Mouse (Mus musculus): ENCODE measurements around the gene Tgfb2. TPM values are rescaled to one million over a fixed set of nuclear protein-coding genes. Genes with fewer than 3 reads are reported as not detected.

The Tgfb2 gene
- polyA plus RNA-seq, 1 experiment = 5.6 TPM

DNA sequence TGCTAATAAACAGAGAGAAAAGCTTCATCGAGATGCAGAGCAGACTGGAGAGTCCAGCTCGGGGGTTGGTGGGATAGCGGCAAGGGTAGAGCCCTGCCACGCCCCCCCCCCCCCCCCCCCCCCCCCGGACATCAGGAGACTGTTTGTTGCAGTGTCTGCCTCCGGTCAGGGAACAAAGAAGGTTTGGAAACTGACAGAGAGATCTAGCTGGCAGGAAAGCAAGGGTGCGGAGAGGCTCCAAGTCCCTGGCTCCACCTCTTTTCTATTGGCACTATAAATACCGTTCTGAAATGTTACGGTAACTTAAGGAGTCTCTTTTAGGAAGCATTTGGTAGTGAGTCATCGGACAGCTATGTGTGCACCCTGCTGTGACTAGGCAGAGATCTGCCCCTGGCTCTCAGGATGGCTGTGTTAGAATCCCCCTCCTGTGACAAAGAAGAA, 96.0 kb downstream of the Tgfb2 start:
- TF ChIP-seq POLR2A (IDR thresholded peaks at IDR 0.05; ENCODE audit: borderline replicate concordance, extremely low read depth, low read depth, low read length) = no peak
- no peak for TF ChIP-seq CTCF (IDR thresholded peaks at IDR 0.05; ENCODE audit: insufficient read depth, low read length)
- DNase-seq = peak; percentile 20
- Histone ChIP-seq H3K4me3 (replicated peaks; ENCODE audit: extremely low read depth, low read depth, low read length) (no peak overlapping the region), H3K4me1 (ENCODE audit: control insufficient read depth, insufficient read depth, low read length) (peaks cover 4% of the 10 kb centered on the region)
- WGBS = 6% methylated on average over 10 of the region's 10 CpGs

GRCm38 (mm10) chr1:186608116-186608515, 97.7 kb downstream of the Tgfb2 start:
- TF ChIP-seq CTCF (IDR thresholded peaks at IDR 0.05; ENCODE audit: insufficient read depth, low read length) (no peak), POLR2A (IDR thresholded peaks at IDR 0.05; ENCODE audit: borderline replicate concordance, extremely low read depth, low read depth, low read length) (no peak)

GRCm38 (mm10) chr1:186605635-186606034, 100.2 kb downstream of the Tgfb2 start:
- TF ChIP-seq POLR2A (IDR thresholded peaks at IDR 0.05; ENCODE audit: borderline replicate concordance, extremely low read depth, low read depth, low read length) (no peak), CTCF (IDR thresholded peaks at IDR 0.05; ENCODE audit: insufficient read depth, low read length) (no peak)
- Histone ChIP-seq H3K4me3 (replicated peaks; ENCODE audit: extremely low read depth, low read depth, low read length) (no peak overlapping the region), H3K4me1 (ENCODE audit: control insufficient read depth, insufficient read depth, low read length) (peaks cover 4% of the 10 kb centered on the region)
- 66% methylated on average over 2 of the region's 2 CpGs for WGBS
- DNase-seq = no peak

More at GRCm38 (mm10) chr1:186608116-186608515, 97.7 kb downstream of the Tgfb2 start:
- Histone ChIP-seq H3K4me1 (ENCODE audit: control insufficient read depth, insufficient read depth, low read length) (peaks cover 4% of the 10 kb centered on the region), H3K4me3 (replicated peaks; ENCODE audit: extremely low read depth, low read depth, low read length) (no peak overlapping the region)
- WGBS = 96% methylated on average over 3 of the region's 3 CpGs
- no peak for DNase-seq

GRCm38 (mm10) chr1:186604124-186604523, 101.7 kb downstream of the Tgfb2 start:
- TF ChIP-seq CTCF (IDR thresholded peaks at IDR 0.05; ENCODE audit: insufficient read depth, low read length) (no peak), POLR2A (IDR thresholded peaks at IDR 0.05; ENCODE audit: borderline replicate concordance, extremely low read depth, low read depth, low read length) (no peak)
- H3K4me1 ChIP-seq (ENCODE audit: control insufficient read depth, insufficient read depth, low read length) = no peaks in the 10 kb centered on the region
- DNase-seq = no peak
- 86% methylated on average over 5 of the region's 5 CpGs for WGBS
- no peak overlapping the region for H3K4me3 ChIP-seq (replicated peaks; ENCODE audit: extremely low read depth, low read depth, low read length)

DNA sequence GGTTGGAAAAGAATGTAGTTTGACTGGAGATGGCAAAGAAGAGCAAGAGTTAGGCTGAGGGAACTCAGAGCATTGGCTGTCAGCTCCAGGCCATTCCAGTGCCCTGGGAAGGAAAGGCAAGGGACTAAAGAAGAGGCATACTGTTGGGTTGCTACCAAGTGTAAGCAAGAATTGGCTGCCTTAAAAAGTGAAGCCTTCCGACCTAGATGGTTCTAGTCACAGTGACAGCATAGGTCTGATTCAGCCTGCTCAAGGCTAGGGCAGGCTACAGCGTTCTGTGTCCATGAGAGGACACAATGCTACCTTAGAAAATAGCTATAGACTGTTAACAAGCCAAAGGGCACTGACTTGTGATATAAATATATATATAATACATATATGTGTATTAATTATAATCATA, 117.6 kb downstream of the Tgfb2 start:
- Histone ChIP-seq H3K4me1 (ENCODE audit: control insufficient read depth, insufficient read depth, low read length) (no peaks in the 10 kb centered on the region), H3K4me3 (replicated peaks; ENCODE audit: extremely low read depth, low read depth, low read length) (no peak overlapping the region)
- WGBS = 82% methylated on average over 2 of the region's 2 CpGs
- DNase-seq = no peak
- no peak for TF ChIP-seq POLR2A (IDR thresholded peaks at IDR 0.05; ENCODE audit: borderline replicate concordance, extremely low read depth, low read depth, low read length)
- no peak for TF ChIP-seq CTCF (IDR thresholded peaks at IDR 0.05; ENCODE audit: insufficient read depth, low read length)

DNA sequence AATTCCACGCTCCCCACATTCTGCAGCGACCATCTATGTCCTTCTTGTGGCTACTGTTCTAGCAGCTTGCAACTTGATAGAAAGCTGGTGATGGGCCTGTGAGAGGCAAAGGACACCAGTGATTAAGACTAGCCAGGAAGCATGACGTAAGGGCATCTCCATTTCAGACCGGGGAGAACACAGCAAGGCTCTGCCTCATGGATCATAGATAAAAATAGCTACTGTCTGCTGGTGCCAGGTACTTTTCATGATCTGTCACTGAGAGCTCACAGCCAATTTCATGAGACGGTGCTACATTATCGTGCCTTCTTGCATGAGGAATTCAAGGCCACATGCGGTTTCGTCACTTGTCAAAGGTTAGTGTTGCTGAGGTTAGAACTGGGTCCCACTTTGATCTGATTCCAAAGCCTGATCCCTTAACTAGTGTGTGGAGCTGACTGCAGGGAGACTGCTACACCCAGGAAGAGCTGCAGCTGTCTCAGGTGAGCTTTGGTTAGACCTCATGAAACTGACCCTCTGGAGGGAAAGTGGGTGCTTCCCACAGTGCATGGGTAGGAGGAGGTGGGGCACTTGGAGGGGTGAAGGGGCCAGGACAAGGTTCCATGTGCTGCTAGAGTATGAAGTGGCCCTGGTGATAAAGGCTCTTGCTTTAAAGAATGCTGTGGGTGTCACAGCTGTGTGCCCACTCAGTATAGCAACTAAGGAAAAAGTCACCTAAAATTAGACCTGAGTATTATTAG, 118.6 kb downstream of the Tgfb2 start:
- 59% methylated on average over 8 of the region's 8 CpGs for WGBS
- Histone ChIP-seq H3K4me1 (ENCODE audit: control insufficient read depth, insufficient read depth, low read length) (peaks cover 1% of the 10 kb centered on the region), H3K4me3 (replicated peaks; ENCODE audit: extremely low read depth, low read depth, low read length) (no peak overlapping the region)
- TF ChIP-seq CTCF (IDR thresholded peaks at IDR 0.05; ENCODE audit: insufficient read depth, low read length) = no peak
- TF ChIP-seq POLR2A (IDR thresholded peaks at IDR 0.05; ENCODE audit: borderline replicate concordance, extremely low read depth, low read depth, low read length) = no peak
- DNase-seq = no peak

- no peak overlapping the region for H3K4me3 ChIP-seq (replicated peaks; ENCODE audit: extremely low read depth, low read depth, low read length)
- WGBS = 68% methylated on average over 2 of the region's 2 CpGs
- TF ChIP-seq POLR2A (IDR thresholded peaks at IDR 0.05; ENCODE audit: borderline replicate concordance, extremely low read depth, low read depth, low read length) = no peak
- TF ChIP-seq CTCF (IDR thresholded peaks at IDR 0.05; ENCODE audit: insufficient read depth, low read length) = no peak
- DNase-seq = no peak
- peaks cover 5% of the 10 kb centered on the region for H3K4me1 ChIP-seq (ENCODE audit: control insufficient read depth, insufficient read depth, low read length)
Observed at GRCm38 (mm10) chr1:186585571-186586164, 120.1 kb downstream of the Tgfb2 start.

DNA sequence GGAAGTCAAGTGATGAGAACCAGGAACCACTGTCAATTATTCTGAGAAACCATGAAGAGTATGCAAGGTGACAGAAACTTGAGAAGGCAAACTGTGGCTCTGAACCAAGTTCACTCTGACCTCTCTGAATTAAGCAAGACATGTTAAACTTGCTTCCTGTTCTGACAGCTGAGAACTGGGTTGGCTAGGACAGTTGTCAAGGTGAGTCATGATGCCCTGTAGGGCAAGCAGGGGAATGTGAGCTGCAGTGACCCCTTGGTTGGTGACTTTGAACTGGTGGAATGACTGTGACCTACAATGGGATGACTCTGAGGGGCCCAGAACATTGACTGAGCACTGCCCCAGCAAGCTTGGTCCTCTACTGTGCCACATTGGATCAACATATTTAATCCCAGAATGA, 121.9 kb downstream of the Tgfb2 start:
- Histone ChIP-seq H3K4me1 (ENCODE audit: control insufficient read depth, insufficient read depth, low read length) (peaks cover 5% of the 10 kb centered on the region), H3K4me3 (replicated peaks; ENCODE audit: extremely low read depth, low read depth, low read length) (no peak overlapping the region)
- no peak for DNase-seq
- TF ChIP-seq POLR2A (IDR thresholded peaks at IDR 0.05; ENCODE audit: borderline replicate concordance, extremely low read depth, low read depth, low read length) (no peak), CTCF (IDR thresholded peaks at IDR 0.05; ENCODE audit: insufficient read depth, low read length) (no peak)

DNA sequence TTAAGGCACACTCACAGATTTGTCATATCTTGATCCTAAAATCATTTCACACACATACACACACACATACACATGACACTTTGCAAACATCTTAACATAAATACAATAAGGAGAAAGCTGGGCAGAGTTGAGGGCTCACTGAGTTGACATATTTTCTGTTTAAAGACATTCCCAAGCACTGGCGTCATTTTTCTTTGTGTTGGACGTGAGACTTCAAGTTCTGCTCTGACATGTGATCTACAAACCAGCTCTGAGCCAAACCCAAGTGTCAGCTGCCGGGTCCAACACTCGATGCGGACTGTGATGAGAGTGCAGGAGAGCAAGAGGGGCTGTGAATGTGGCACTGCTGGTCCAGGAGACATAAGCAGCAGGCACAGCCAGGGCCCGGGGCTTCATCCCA, 123.7 kb downstream of the Tgfb2 start:
- Histone ChIP-seq H3K4me3 (replicated peaks; ENCODE audit: extremely low read depth, low read depth, low read length) (no peak overlapping the region), H3K4me1 (ENCODE audit: control insufficient read depth, insufficient read depth, low read length) (peaks cover 5% of the 10 kb centered on the region)
- WGBS = 59% methylated on average over 6 of the region's 6 CpGs
- no peak for DNase-seq
- TF ChIP-seq CTCF (IDR thresholded peaks at IDR 0.05; ENCODE audit: insufficient read depth, low read length) (no peak), POLR2A (IDR thresholded peaks at IDR 0.05; ENCODE audit: borderline replicate concordance, extremely low read depth, low read depth, low read length) (no peak)

- no peak for DNase-seq
- WGBS = 59% methylated on average over 2 of the region's 2 CpGs
- TF ChIP-seq POLR2A (IDR thresholded peaks at IDR 0.05; ENCODE audit: borderline replicate concordance, extremely low read depth, low read depth, low read length) (no peak), CTCF (IDR thresholded peaks at IDR 0.05; ENCODE audit: insufficient read depth, low read length) (no peak)
- peaks cover 5% of the 10 kb centered on the region for H3K4me1 ChIP-seq (ENCODE audit: control insufficient read depth, insufficient read depth, low read length)
- H3K4me3 ChIP-seq (replicated peaks; ENCODE audit: extremely low read depth, low read depth, low read length) = no peak overlapping the region
Observed at GRCm38 (mm10) chr1:186581666-186582065, 124.1 kb downstream of the Tgfb2 start.
